Mouse (Mus musculus): Measurements from ENCODE around the gene Fgf5. TPM values are rescaled to one million over a fixed set of nuclear protein-coding genes. Genes with fewer than 3 reads are reported as not detected.

Fgf5 gene
- total RNA-seq, 4 experiments from 2014 or later, result 0.11 to 0.56 (median 0.42) TPM

DNA sequence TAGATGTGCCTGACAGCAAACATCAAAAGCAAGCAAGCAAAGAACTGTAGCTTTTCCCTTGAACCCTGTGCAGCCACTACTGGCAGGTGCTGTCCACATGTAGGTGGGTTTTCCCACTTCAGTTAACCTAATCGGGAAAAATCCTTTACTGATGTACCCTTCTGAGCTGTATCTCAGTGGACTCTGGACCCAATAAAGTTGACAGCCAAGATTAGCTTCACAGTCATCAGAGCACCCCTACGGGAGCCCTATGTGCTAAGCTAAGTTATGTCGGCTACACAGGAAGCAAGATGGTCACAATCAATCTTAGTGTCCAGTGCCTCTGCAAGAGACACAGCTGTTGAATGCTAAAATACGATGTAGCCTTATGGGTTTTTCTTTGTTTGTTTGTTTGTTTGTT is 46.1 kb downstream of the Fgf5 start:
- DNase-seq (ENCODE audit: low spot score in 2 of 2), result no peak

- DNase-seq (ENCODE audit: low spot score in 2 of 2), result no peak
Measured at GRCm38 (mm10) chr5:98305673-98306072, 51.7 kb downstream of the Fgf5 start.

DNA sequence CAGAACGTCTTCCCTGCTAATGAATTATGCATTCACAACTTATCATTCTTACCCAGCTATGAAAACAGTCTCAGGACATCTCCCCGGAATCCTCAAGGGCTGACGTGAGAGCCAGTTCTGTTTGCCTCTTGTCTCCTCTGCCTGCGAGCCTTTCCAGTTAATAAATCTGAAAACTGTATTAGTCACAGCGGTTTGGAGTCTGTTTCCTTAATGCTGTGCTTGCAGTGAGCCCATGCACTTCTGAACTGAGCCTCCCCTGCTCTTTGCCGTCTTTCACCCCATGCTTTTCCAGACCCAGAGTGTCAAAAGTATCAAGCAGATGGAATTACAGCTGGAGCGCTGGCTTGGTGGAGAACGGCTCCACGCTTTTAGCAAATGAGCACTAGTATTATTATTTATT is 52.5 kb downstream of the Fgf5 start:
- no peak for DNase-seq (ENCODE audit: low spot score in 2 of 2)

DNA sequence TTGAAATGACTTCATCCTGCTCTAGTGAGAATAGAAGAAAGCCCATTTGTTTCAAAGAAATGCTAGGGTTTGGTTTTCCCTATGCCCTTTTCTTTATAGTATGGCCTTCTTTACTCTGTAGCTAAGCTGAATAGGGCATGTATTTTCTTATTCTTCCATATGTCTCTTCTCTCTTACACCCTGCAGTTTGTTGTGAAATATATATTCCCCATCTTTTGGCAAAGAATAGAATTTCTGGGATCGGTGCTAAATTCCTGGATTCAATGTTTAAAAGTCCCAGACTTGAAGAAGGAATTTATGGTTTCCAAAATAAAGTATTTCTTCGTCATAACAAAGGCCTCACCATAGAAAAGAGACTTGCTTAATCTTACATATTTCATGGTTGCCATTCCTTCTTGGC is 72.6 kb downstream of the Fgf5 start:
- DNase-seq (ENCODE audit: low spot score in 2 of 2), result no peak

Other genes starting within 250 kb of the Fgf5 start
- gene Antxr2, start 223.1 kb upstream of the Fgf5 start, total RNA-seq (2022), result 1 to 10 TPM; 4.5 to 8.2 (median 6.0) TPM
- under 1 TPM; 0.47 to 0.90 (median 0.63) TPM for gene Prdm8, start 87.0 kb upstream of the Fgf5 start, total RNA-seq (2022)
- gene Cfap299, start 75.1 kb downstream of the Fgf5 start, total RNA-seq (2022), result not detected